Mouse (Mus musculus) ES-E14 (cell line): ENCODE results near the gene Kcnh3. TPM values are rescaled to one million over a fixed set of nuclear protein-coding genes. Genes with fewer than 3 reads are reported as not detected.
"Not testable (repeated sequence)": the region's sequence is repeated elsewhere in the genome, so short reads cannot be mapped to it uniquely, and the experiment has no call there.

Experiments
- DNase-seq: peaks from one replicate; pipeline ENCODE4 v3.0.0-alpha.2; 2013; ENCODE audit warnings: low read depth, low spot score
- H3K27ac ChIP-seq: 2 replicates; pipeline ENCODE4 v1.5.1; 2012; ENCODE audit warnings: low read depth, mild to moderate bottlenecking, low read length, moderate library complexity, mixed read lengths; ENCODE audit not compliant: poor library complexity, insufficient read depth, severe bottlenecking
- H3K36me3 ChIP-seq: 2 replicates; pipeline ENCODE4 v1.6.1; 2012; ENCODE audit warnings: mild to moderate bottlenecking, low read length, moderate library complexity, mixed read lengths; ENCODE audit not compliant: control insufficient read depth, poor library complexity, insufficient read depth, severe bottlenecking
- H3K4me1 ChIP-seq, 2 experiments: fragments of 150-350 bp in 1 of 2; sonication (generic) in 1 of 2; 2 replicates each; pipeline ENCODE4 v1.6.1; 2012; ENCODE audit warnings: low read length in 2 of 2, mild to moderate bottlenecking in 1 of 2, mixed read lengths in 1 of 2; ENCODE audit not compliant: control insufficient read depth in 2 of 2, insufficient read depth in 2 of 2, poor library complexity in 1 of 2
- H3K4me3 ChIP-seq, 2 experiments: fragments of 150-350 bp in 1 of 2; sonication (generic) in 1 of 2; 2 replicates each; pipeline ENCODE4 v1.5.1; 2012; ENCODE audit warnings: low read length in 2 of 2, low read depth in 1 of 2, mild to moderate bottlenecking in 1 of 2, mixed read lengths in 1 of 2; ENCODE audit not compliant: insufficient read depth in 1 of 2, poor library complexity in 1 of 2, severe bottlenecking in 1 of 2
- H3K9ac ChIP-seq: 2 replicates; pipeline ENCODE4 v1.6.1; 2012; ENCODE audit warnings: low read depth, mild to moderate bottlenecking, low read length, mixed read lengths; ENCODE audit not compliant: poor library complexity, insufficient read depth, severe bottlenecking
- H3K9me3 ChIP-seq: fragments of 150-350 bp; sonication (generic); 2 replicates; pipeline ENCODE4 v1.6.1; 2012; ENCODE audit warnings: low read depth, mild to moderate bottlenecking, low read length; ENCODE audit not compliant: control insufficient read depth, insufficient read depth
- CHD2 ChIP-seq: IDR thresholded peaks from 2 replicates; pipeline ENCODE4 v1.6.1; 2014; ENCODE audit warnings: mild to moderate bottlenecking, low read depth, low read length, inconsistent platforms
- HCFC1 ChIP-seq: IDR thresholded peaks from 2 replicates; pipeline ENCODE4 v1.6.1; 2012; ENCODE audit warnings: low read length, inconsistent platforms, borderline replicate concordance; ENCODE audit not compliant: insufficient read depth
- MAFK ChIP-seq: IDR thresholded peaks from 2 replicates; pipeline ENCODE4 v1.6.1; 2014; ENCODE audit warnings: mild to moderate bottlenecking, low read depth, low read length, inconsistent platforms; ENCODE audit not compliant: insufficient read depth
- ZC3H11A ChIP-seq: IDR thresholded peaks from 2 replicates; pipeline ENCODE4 v1.6.1; 2012; ENCODE audit warnings: low read depth, mild to moderate bottlenecking, inconsistent platforms, low read length, borderline replicate concordance
- ZNF384 ChIP-seq: IDR thresholded peaks from 2 replicates; pipeline ENCODE4 v1.6.1; 2012; ENCODE audit warnings: low read depth, low read length, inconsistent platforms
- in situ Hi-C, 2 experiments: fragments of 600-800 bp; cut with MboI; formaldehyde crosslinking; loops; one replicate each; pipeline ENCODE4 v1.15.1; 2025; ENCODE audit warnings: low sequenced_read_pairs in 2 of 2, inconsistent platforms in 1 of 2; ENCODE audit not compliant: unreplicated experiment in 2 of 2
- total RNA-seq: library from RNA; depleted of rRNA; stranded (reverse); fragments of 300-350 nt; gene quantifications from 2 replicates; pipeline ENCODE4 v1.2.3, GENCODE M21; 2012

Kcnh3 gene
- total RNA-seq, 1 experiment, result 2.9 TPM

DNA sequence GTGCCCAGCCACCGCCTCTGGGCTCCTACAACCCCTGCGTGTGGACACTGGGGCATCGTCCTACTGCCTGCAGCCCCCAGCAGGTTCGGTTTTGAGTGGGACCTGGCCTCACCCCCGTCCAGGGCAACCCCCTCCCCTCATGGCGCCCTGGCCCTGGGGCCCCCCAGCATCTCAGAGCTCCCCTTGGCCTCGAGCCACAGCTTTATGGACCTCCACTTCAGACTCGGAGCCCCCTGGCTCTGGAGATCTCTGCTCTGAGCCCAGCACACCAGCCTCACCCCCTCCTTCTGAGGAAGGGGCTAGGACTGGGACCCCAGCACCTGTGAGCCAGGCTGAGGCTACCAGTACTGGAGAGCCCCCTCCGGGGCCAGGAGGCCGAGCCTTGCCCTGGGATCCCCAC lies 17.4 kb downstream of the Kcnh3 start:
- TF ChIP-seq HCFC1 (no peak), CHD2 (no peak)
- Histone ChIP-seq H3K9ac (no peak overlapping the region), H3K4me3 (no peak overlapping the region), H3K36me3 (peaks cover 34% of the 10 kb centered on the region), H3K27ac (no peak overlapping the region), H3K4me1 (peaks cover 0 to 7% of the 10 kb centered on the region in 2 experiments; a peak in 1 of 4 replicates), H3K9me3 (no peaks in the 10 kb centered on the region)
- in situ Hi-C loops, result no loop called here
- DNase-seq, result no peak

DNA sequence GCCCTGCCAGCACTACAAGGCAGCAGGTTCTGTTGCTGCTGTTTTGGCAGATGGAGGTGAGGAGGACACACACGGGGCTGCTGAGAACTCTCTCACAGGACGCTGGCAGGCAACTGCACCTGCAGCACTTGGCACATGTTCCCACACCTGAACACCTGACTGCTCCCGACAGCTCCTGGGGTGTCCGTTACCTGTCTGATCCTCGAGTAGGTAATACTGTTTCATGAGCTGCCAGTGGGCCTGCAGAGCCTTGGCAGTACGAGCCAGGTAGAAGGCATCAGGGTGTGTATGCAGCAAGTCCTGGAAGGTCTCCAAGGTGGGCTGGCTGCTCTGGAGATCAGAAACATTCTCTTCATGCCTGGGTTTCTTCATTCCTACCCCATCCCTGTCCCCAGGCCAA lies 22.1 kb downstream of the Kcnh3 start:
- DNase-seq, H3K9me3 ChIP-seq, H3K9ac ChIP-seq, H3K27ac ChIP-seq, H3K4me3 ChIP-seq, in situ Hi-C loops: not testable (repeated sequence)
- H3K36me3 ChIP-seq, result peaks cover 55% of the 10 kb centered on the region
- H3K4me1 ChIP-seq, result peaks cover 0 to 21% of the 10 kb centered on the region in 2 experiments; a peak in 2 of 4 replicates

DNA sequence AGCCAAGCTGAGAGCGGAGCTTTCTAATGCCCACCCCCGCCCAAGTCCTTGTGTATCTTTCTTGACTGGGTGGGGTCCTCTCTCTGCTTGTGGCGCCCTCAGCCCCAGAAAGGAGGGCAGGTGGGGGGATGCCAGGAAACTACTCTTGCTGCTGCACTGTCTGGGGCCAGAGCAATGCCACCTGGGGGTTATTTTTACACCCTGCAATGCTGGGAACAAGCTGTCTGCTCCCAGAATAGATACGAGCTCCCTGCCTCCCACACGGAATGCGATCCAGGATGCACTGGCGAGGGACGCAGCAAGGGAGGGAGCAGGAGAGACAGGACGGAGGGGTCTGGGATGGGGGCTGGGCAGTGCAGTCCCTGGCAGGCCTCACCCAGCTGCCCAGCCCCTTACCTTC lies 24.3 kb downstream of the Kcnh3 start:
- Histone ChIP-seq H3K4me3 (no peak overlapping the region), H3K27ac (peak overlapping the region; percentile 45; the same call in 1 of the 2 replicates), H3K9me3 (no peaks in the 10 kb centered on the region), H3K36me3 (peaks cover 41% of the 10 kb centered on the region), H3K4me1 (peaks cover 0 to 27% of the 10 kb centered on the region in 2 experiments; a peak in 3 of 4 replicates), H3K9ac (peak overlapping the region; percentile 23)
- in situ Hi-C loops, result no loop called here
- no peak for DNase-seq
- no peak for TF ChIP-seq MAFK
- TF ChIP-seq CHD2, result no peak
- no peak for TF ChIP-seq ZNF384
- no peak for TF ChIP-seq HCFC1
- no peak for TF ChIP-seq ZC3H11A

DNA sequence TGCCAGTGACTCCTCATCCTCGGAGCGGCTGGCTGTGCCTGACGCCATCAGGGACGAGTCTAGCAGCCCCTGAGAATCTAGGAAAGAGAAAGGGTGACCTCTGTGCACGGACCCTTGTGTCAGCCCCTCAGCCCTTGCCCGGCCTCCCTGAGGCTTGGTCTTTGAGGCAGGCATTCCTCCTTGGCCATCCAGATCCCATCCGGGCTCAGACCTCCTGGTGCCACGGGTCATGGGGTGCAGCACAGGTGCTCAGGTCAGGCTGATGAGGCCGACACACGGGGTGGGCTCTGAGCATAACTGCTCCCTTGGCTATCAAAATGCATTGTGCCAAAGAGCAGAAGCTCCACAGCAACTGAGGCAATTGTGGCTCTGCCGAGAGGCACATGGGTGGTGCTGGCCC lies 25.3 kb downstream of the Kcnh3 start:
- H3K9ac ChIP-seq, result peak overlapping the region; percentile 23
- H3K4me3 ChIP-seq, result no peak overlapping the region
- no peak overlapping the region for H3K27ac ChIP-seq
- H3K4me1 ChIP-seq, result peaks cover 8 to 35% of the 10 kb centered on the region in 2 experiments
- H3K36me3 ChIP-seq, result peaks cover 32% of the 10 kb centered on the region
- in situ Hi-C loops, result no loop called here
- DNase-seq, result no peak
- TF ChIP-seq ZNF384 (no peak), HCFC1 (no peak), CHD2 (no peak), MAFK (no peak), ZC3H11A (no peak)
- no peaks in the 10 kb centered on the region for H3K9me3 ChIP-seq

DNA sequence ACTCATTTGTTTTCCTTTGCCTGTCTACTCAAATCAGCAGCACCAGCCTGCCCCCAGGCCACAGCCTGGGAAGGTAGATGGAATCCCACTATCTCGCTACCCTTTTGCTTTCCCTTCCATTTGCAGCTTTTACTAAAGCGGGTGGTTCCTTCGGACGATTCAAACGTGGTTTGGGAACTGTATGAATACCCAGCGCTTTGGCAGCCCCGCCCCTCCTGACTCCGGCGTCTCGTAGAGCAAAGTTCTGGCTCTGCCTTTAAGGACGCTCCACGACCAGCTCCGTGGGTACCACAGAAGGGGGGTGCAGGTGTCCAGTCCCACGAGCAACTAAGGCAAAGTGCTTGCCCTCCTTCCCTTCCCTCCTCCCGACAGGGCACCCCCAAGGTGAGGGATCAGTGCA lies 26.4 kb downstream of the Kcnh3 start:
- H3K27ac ChIP-seq, DNase-seq, in situ Hi-C loops, H3K9me3 ChIP-seq: not testable (repeated sequence)
- Histone ChIP-seq H3K4me1 (peaks cover 8 to 39% of the 10 kb centered on the region in 2 experiments), H3K4me3 (peak overlapping the region; percentile 61 to 100), H3K9ac (peak overlapping the region; percentile 75), H3K36me3 (peaks cover 29% of the 10 kb centered on the region)
